Mouse (Mus musculus) lung, embryonic 14.5 days (tissue): ENCODE measurements around the gene Ptbp3. TPM values are rescaled to one million over a fixed set of nuclear protein-coding genes. Genes with fewer than 3 reads are reported as not detected.

ENCODE experiments used
- ATAC-seq: fragments of 200-750 bp; cut with Nextera tagmentation; 2 replicates; pipeline ENCODE4 v1.8.0; 2017; ENCODE audit warnings: mild to moderate bottlenecking, moderate TSS enrichment, moderate library complexity; ENCODE audit not compliant: insufficient read depth
- DNase-seq: peaks from one replicate; pipeline ENCODE4 v3.0.0-alpha.2; 2015
- H3K27ac ChIP-seq: fragments of 300-500 bp; sonication (generic); 2 replicates; pipeline ENCODE4 v1.5.1; 2014; ENCODE audit warnings: low read depth, mild to moderate bottlenecking, moderate library complexity
- H3K27me3 ChIP-seq: fragments of 300-500 bp; sonication (generic); 2 replicates; pipeline ENCODE4 v1.6.1; 2014; ENCODE audit warnings: low read length, control low read depth; ENCODE audit not compliant: insufficient read depth
- H3K36me3 ChIP-seq: fragments of 300-500 bp; sonication (generic); 2 replicates; pipeline ENCODE4 v1.6.1; 2014; ENCODE audit warnings: control low read depth; ENCODE audit not compliant: insufficient read depth
- H3K4me1 ChIP-seq: fragments of 300-500 bp; sonication (generic); 2 replicates; pipeline ENCODE4 v1.6.1; 2014; ENCODE audit warnings: antibody characterized with exemption, control low read depth; ENCODE audit not compliant: insufficient read depth
- H3K4me2 ChIP-seq: fragments of 300-500 bp; sonication (generic); 2 replicates; pipeline ENCODE4 v1.6.1; 2014; ENCODE audit warnings: mild to moderate bottlenecking
- H3K4me3 ChIP-seq: fragments of 300-500 bp; sonication (generic); 2 replicates; pipeline ENCODE4 v1.5.1; 2014; ENCODE audit warnings: low read depth, low read length
- H3K9ac ChIP-seq: fragments of 300-500 bp; sonication (generic); 2 replicates; pipeline ENCODE4 v1.6.1; 2014
- H3K9me3 ChIP-seq: fragments of 300-500 bp; sonication (generic); 2 replicates; pipeline ENCODE4 v1.6.1; 2016; ENCODE audit warnings: low read depth, low read length, control low read depth
- CTCF ChIP-seq: IDR thresholded peaks from 2 replicates; pipeline ENCODE4 v1.5.1; 2016; ENCODE audit warnings: antibody characterized with exemption, low read depth
- WGBS: fragments of 180-500 bp; shearing (Covaris S2); extraction: QIAGEN DNeasy Blood & Tissue Kit; methylation state at CpG from one replicate; pipeline ENCODE4 v1.1.7; 2014; 5-methylcytosine and 5-hydroxymethylcytosine counted together
- polyA plus RNA-seq: library from polyadenylated mRNA; unstranded; fragments of >200 nt; fragmentation: Nextera tagmentation; extraction: Ambion mirVana; gene quantifications from 2 replicates; pipeline ENCODE4 v1.2.1, GENCODE M21; 2014

The Ptbp3 gene
- polyA plus RNA-seq, 1 experiment from 2014 or later: 69.6 TPM

- H3K4me2 ChIP-seq: no peak overlapping the region
- no peak overlapping the region for H3K4me3 ChIP-seq
- WGBS: 57% methylated on average over 3 of the region's 3 CpGs
- ATAC-seq (no peak), DNase-seq (no peak)
- H3K4me1 ChIP-seq: no peaks in the 10 kb centered on the region
- H3K9me3 ChIP-seq: no peaks in the 10 kb centered on the region
- no peaks in the 10 kb centered on the region for H3K27me3 ChIP-seq
- H3K9ac ChIP-seq: no peak overlapping the region
- no peaks in the 10 kb centered on the region for H3K36me3 ChIP-seq
- no peak overlapping the region for H3K27ac ChIP-seq
- no peak for TF ChIP-seq CTCF
These were observed 4.4 kb upstream of the Ptbp3 start for GRCm38 (mm10) chr4:59553576-59553975.

GRCm38 (mm10) chr4:59552835-59553234, 3.7 kb upstream of the Ptbp3 start:
- Histone ChIP-seq H3K9me3 (no peaks in the 10 kb centered on the region), H3K27me3 (no peaks in the 10 kb centered on the region), H3K4me2 (no peak overlapping the region), H3K4me3 (no peak overlapping the region), H3K9ac (no peak overlapping the region), H3K4me1 (no peaks in the 10 kb centered on the region), H3K27ac (no peak overlapping the region), H3K36me3 (no peaks in the 10 kb centered on the region)
- DNase-seq (no peak), ATAC-seq (no peak)
- WGBS: 61% methylated on average over 5 of the region's 5 CpGs
- TF ChIP-seq CTCF: no peak

GRCm38 (mm10) chr4:59551901-59552300, 2.7 kb upstream of the Ptbp3 start:
- no peak overlapping the region for H3K4me3 ChIP-seq
- no peak overlapping the region for H3K4me2 ChIP-seq
- H3K9ac ChIP-seq: no peak overlapping the region
- peaks cover 8% of the 10 kb centered on the region; the same call in 1 of the 2 replicates for H3K4me1 ChIP-seq
- no peaks in the 10 kb centered on the region for H3K9me3 ChIP-seq
- 92% methylated on average over 1 of the region's 1 CpGs for WGBS
- no peak overlapping the region for H3K27ac ChIP-seq
- DNase-seq (no peak), ATAC-seq (no peak)
- no peak for TF ChIP-seq CTCF
- no peaks in the 10 kb centered on the region for H3K27me3 ChIP-seq
- H3K36me3 ChIP-seq: no peaks in the 10 kb centered on the region

GRCm38 (mm10) chr4:59549977-59550560, 905 bp upstream of the Ptbp3 start:
- no peak for ATAC-seq
- Histone ChIP-seq H3K36me3 (no peaks in the 10 kb centered on the region), H3K9ac (peak overlapping the region; percentile 84), H3K4me1 (peaks cover 8% of the 10 kb centered on the region; the same call in 1 of the 2 replicates), H3K27ac (peak overlapping the region; percentile 96), H3K4me2 (peak overlapping the region; percentile 80), H3K9me3 (no peaks in the 10 kb centered on the region), H3K4me3 (peak overlapping the region; percentile 94), H3K27me3 (no peaks in the 10 kb centered on the region)
- 10% methylated on average over 11 of the region's 11 CpGs for WGBS
- peak; percentile 30 for DNase-seq
- no peak for TF ChIP-seq CTCF

GRCm38 (mm10) chr4:59548560-59549174, 497 bp downstream of the Ptbp3 start:
- Histone ChIP-seq H3K27ac (peak overlapping the region; percentile 96), H3K9me3 (no peaks in the 10 kb centered on the region), H3K36me3 (no peaks in the 10 kb centered on the region), H3K4me3 (peak overlapping the region; percentile 94), H3K9ac (peak overlapping the region; percentile 94), H3K27me3 (no peaks in the 10 kb centered on the region), H3K4me2 (peak overlapping the region; percentile 80), H3K4me1 (peaks cover 8% of the 10 kb centered on the region; the same call in 1 of the 2 replicates)
- ATAC-seq (peak; percentile 82), DNase-seq (peak; percentile 70)
- WGBS: under 1% methylated on average over 71 of the region's 83 CpGs
- TF ChIP-seq CTCF: no peak

- H3K4me2 ChIP-seq: peak overlapping the region; percentile 80
- peaks cover 8% of the 10 kb centered on the region; the same call in 1 of the 2 replicates for H3K4me1 ChIP-seq
- peak overlapping the region; percentile 94 for H3K9ac ChIP-seq
- no peaks in the 10 kb centered on the region for H3K27me3 ChIP-seq
- ATAC-seq (no peak), DNase-seq (peak; percentile 38)
- no peaks in the 10 kb centered on the region for H3K9me3 ChIP-seq
- peak overlapping the region; percentile 96 for H3K27ac ChIP-seq
- WGBS: 2% methylated on average over 18 of the region's 18 CpGs
- H3K4me3 ChIP-seq: peak overlapping the region; percentile 94
- H3K36me3 ChIP-seq: no peaks in the 10 kb centered on the region
- no peak for TF ChIP-seq CTCF
These were observed 1.1 kb downstream of the Ptbp3 start for GRCm38 (mm10) chr4:59548011-59548559.
